Comparison of ENCODE assay signal across 10 mouse cellular contexts in genomic region chr13:119632156-119632548, GRCm38 (mm10). TPM values are rescaled to one million over a fixed set of nuclear protein-coding genes. Genes with fewer than 3 reads are reported as not detected.
DNase-seq lines count a peak whose midpoint lies in the region; ATAC-seq and TF ChIP-seq lines count a peak whose summit lies in the region.
"Had no signal": no experiment of that assay in that cellular context is flagged by ENCODE, and none has a peak within 500 bp of the region (broad histone marks: within the 10 kb centered on the region; RNA-seq: fewer than 3 reads in every experiment).

No protein-coding gene starts in this region.

- WGBS in heart, embryonic 15.5 days: 86% methylated on average over 4 of the region's 4 CpGs
- 78% methylated on average over 4 of the region's 4 CpGs for WGBS in embryonic facial prominence, embryonic 12.5 days
- 90% methylated on average over 4 of the region's 4 CpGs for WGBS in hindbrain, embryonic 12.5 days
- WGBS in liver, postnatal 0 days (ENCODE audit: insufficient replicate concordance): 79% methylated on average over 4 of the region's 4 CpGs

- no peak for TF ChIP-seq CTCF in liver, postnatal 0 days (IDR thresholded peaks at IDR 0.05; ENCODE audit: low read depth)

- H3K4me1 ChIP-seq in heart, embryonic 15.5 days (replicated peaks): no peaks in the 10 kb centered on the region
- no peaks in the 10 kb centered on the region for H3K4me1 ChIP-seq in embryonic facial prominence, embryonic 12.5 days
- H3K4me1 ChIP-seq in hindbrain, embryonic 12.5 days: no peaks in the 10 kb centered on the region
- H3K4me1 ChIP-seq in liver, postnatal 0 days (ENCODE audit: insufficient read depth): no peaks in the 10 kb centered on the region

- no peaks in the 10 kb centered on the region for H3K9me3 ChIP-seq in heart, embryonic 15.5 days (replicated peaks)
- no peaks in the 10 kb centered on the region for H3K9me3 ChIP-seq in embryonic facial prominence, embryonic 12.5 days
- H3K9me3 ChIP-seq in hindbrain, embryonic 12.5 days (replicated peaks): no peaks in the 10 kb centered on the region
- H3K9me3 ChIP-seq in liver, postnatal 0 days (ENCODE audit: low read length): no peaks in the 10 kb centered on the region

- peak overlapping the region; percentile 77 for H3K4me2 ChIP-seq in heart, embryonic 15.5 days
- H3K4me2 ChIP-seq in embryonic facial prominence, embryonic 12.5 days (replicated peaks): peak overlapping the region; percentile 57
- H3K4me2 ChIP-seq in hindbrain, embryonic 12.5 days (replicated peaks): peak overlapping the region; percentile 57
- H3K4me2 ChIP-seq in liver, postnatal 0 days (ENCODE audit: low read depth, low read length): peak overlapping the region; percentile 69

- no peak overlapping the region for H3K9ac ChIP-seq in heart, embryonic 15.5 days
- no peak overlapping the region for H3K9ac ChIP-seq in embryonic facial prominence, embryonic 12.5 days
- H3K9ac ChIP-seq in hindbrain, embryonic 12.5 days: no peak overlapping the region
- H3K9ac ChIP-seq in liver, postnatal 0 days (replicated peaks): no peak overlapping the region

- no peak for DNase-seq in heart, adult 11 months
- no peak for DNase-seq in liver, postnatal 0 days
- no peak for DNase-seq in right cerebral cortex, postnatal 25 days
- no peak for DNase-seq in thymus, postnatal 10 days (ENCODE audit: low spot score in 2 of 2)
- no peak for DNase-seq in natural killer cell, adult 2 months (ENCODE audit: low spot score in 2 of 2)

- no peaks in the 10 kb centered on the region for H3K36me3 ChIP-seq in heart, embryonic 15.5 days
- no peaks in the 10 kb centered on the region for H3K36me3 ChIP-seq in embryonic facial prominence, embryonic 12.5 days
- no peaks in the 10 kb centered on the region for H3K36me3 ChIP-seq in hindbrain, embryonic 12.5 days
- H3K36me3 ChIP-seq in liver, postnatal 0 days (replicated peaks; ENCODE audit: insufficient read depth, low read length): no peaks in the 10 kb centered on the region

- no peaks in the 10 kb centered on the region; the same call in 1 of the 2 replicates for H3K27me3 ChIP-seq in heart, embryonic 15.5 days
- H3K27me3 ChIP-seq in embryonic facial prominence, embryonic 12.5 days: no peaks in the 10 kb centered on the region
- no peaks in the 10 kb centered on the region for H3K27me3 ChIP-seq in hindbrain, embryonic 12.5 days
- H3K27me3 ChIP-seq in liver, postnatal 0 days (ENCODE audit: insufficient read depth, low read length): no peaks in the 10 kb centered on the region

- ATAC-seq in heart, embryonic 15.5 days (replicated peaks; ENCODE audit: insufficient number of reproducible peaks, insufficient read depth, low FRiP score, low read depth): no peak
- ATAC-seq in embryonic facial prominence, embryonic 12.5 days (ENCODE audit: insufficient number of reproducible peaks, insufficient read depth, low FRiP score, low TSS enrichment): no peak
- peak; percentile 47 for ATAC-seq in hindbrain, embryonic 12.5 days (ENCODE audit: low FRiP score)
- ATAC-seq in liver, postnatal 0 days: no peak

- no peak for TF ChIP-seq EP300 in liver, postnatal 0 days (IDR thresholded peaks at IDR 0.05; ENCODE audit: low read depth)

- H3K27ac ChIP-seq in heart, embryonic 15.5 days: no peak overlapping the region
- no peak overlapping the region for H3K27ac ChIP-seq in embryonic facial prominence, embryonic 12.5 days
- H3K27ac ChIP-seq in hindbrain, embryonic 12.5 days: no peak overlapping the region
- no peak overlapping the region for H3K27ac ChIP-seq in liver, postnatal 0 days (ENCODE audit: low read depth)

- H3K4me3 ChIP-seq in heart, embryonic 15.5 days: peak overlapping the region; percentile 56
- H3K4me3 ChIP-seq in embryonic facial prominence, embryonic 12.5 days: no peak overlapping the region
- H3K4me3 ChIP-seq in hindbrain, embryonic 12.5 days: peak overlapping the region; percentile 50; the same call in 1 of the 2 replicates
- H3K4me3 ChIP-seq in liver, postnatal 0 days (ENCODE audit: low read depth, low read length): peak overlapping the region; percentile 44; the same call in 1 of the 2 replicates

RNA-seq across cellular contexts. Expression of gene Ccl28, which starts 8.5 kb away (rescaled TPM):
- polyA plus RNA-seq in heart, embryonic 15.5 days (2015; fragmentation: Nextera tagmentation; extraction: Ambion mirVana): not detected in 2 replicates
- 0.06 and 0.19 TPM in 2 replicates for polyA plus RNA-seq in embryonic facial prominence, embryonic 12.5 days (2016; fragmentation: Nextera tagmentation; extraction: Ambion mirVana)
- 0.19 and 0.25 TPM in 2 replicates for polyA plus RNA-seq in hindbrain, embryonic 12.5 days (2016; fragmentation: Nextera tagmentation; extraction: Ambion mirVana)
- not detected in 2 replicates for polyA plus RNA-seq in liver, postnatal 0 days (2015; fragmentation: Nextera tagmentation; extraction: Ambion mirVana)
- polyA plus RNA-seq: adrenal gland, adult 2 months; spleen, adult 2 months had no signal

RNA-seq across cellular contexts. Expression of gene Hmgcs1, which starts 58.0 kb away (rescaled TPM):
- polyA plus RNA-seq in heart, embryonic 15.5 days (2015; fragmentation: Nextera tagmentation; extraction: Ambion mirVana): 69.9 and 86.4 TPM in 2 replicates
- 197 and 223 TPM in 2 replicates for polyA plus RNA-seq in embryonic facial prominence, embryonic 12.5 days (2016; fragmentation: Nextera tagmentation; extraction: Ambion mirVana)
- 415 and 465 TPM in 2 replicates for polyA plus RNA-seq in hindbrain, embryonic 12.5 days (2016; fragmentation: Nextera tagmentation; extraction: Ambion mirVana)
- polyA plus RNA-seq in liver, postnatal 0 days (2015; fragmentation: Nextera tagmentation; extraction: Ambion mirVana): 81.2 and 94.7 TPM in 2 replicates
